Mouse (Mus musculus) ES-E14 (cell line): ENCODE measurements around the gene Rsad1.

Experiments used
- CHD2 ChIP-seq: IDR thresholded peaks from 2 replicates; pipeline ENCODE4 v1.6.1; 2014; ENCODE audit warnings: mild to moderate bottlenecking, low read depth, low read length, inconsistent platforms
- HCFC1 ChIP-seq: IDR thresholded peaks from 2 replicates; pipeline ENCODE4 v1.6.1; 2012; ENCODE audit warnings: low read length, inconsistent platforms, borderline replicate concordance; ENCODE audit not compliant: insufficient read depth
- MAFK ChIP-seq: IDR thresholded peaks from 2 replicates; pipeline ENCODE4 v1.6.1; 2014; ENCODE audit warnings: mild to moderate bottlenecking, low read depth, low read length, inconsistent platforms; ENCODE audit not compliant: insufficient read depth
- ZC3H11A ChIP-seq: IDR thresholded peaks from 2 replicates; pipeline ENCODE4 v1.6.1; 2012; ENCODE audit warnings: low read depth, mild to moderate bottlenecking, inconsistent platforms, low read length, borderline replicate concordance
- ZNF384 ChIP-seq: IDR thresholded peaks from 2 replicates; pipeline ENCODE4 v1.6.1; 2012; ENCODE audit warnings: low read depth, low read length, inconsistent platforms

- TF ChIP-seq ZC3H11A = no peak
- TF ChIP-seq HCFC1 = no peak
- no peak for TF ChIP-seq MAFK
- TF ChIP-seq ZNF384 = no peak
- TF ChIP-seq CHD2 = no peak
These were observed 5.7 kb downstream of the Rsad1 start for GRCm38 (mm10) chr11:94543344-94543743.
